Mouse (Mus musculus) embryonic facial prominence, embryonic 10.5 days (tissue): Measurements from ENCODE around the gene Bloc1s1. TPM values are rescaled to one million over a fixed set of nuclear protein-coding genes. Genes with fewer than 3 reads are reported as not detected.

ENCODE experiments used
- DNase-seq: peaks from one replicate; pipeline ENCODE4 v3.0.0-alpha.2; 2017; ENCODE audit warnings: low spot score
- H3K27ac ChIP-seq: fragments of 300-500 bp; sonication (generic); replicated peaks from 2 replicates; pipeline ENCODE4 v1.5.1; 2016; ENCODE audit warnings: mild to moderate bottlenecking
- H3K27me3 ChIP-seq: fragments of 300-500 bp; sonication (generic); replicated peaks from 2 replicates; pipeline ENCODE4 v1.6.1; 2016; ENCODE audit warnings: low read depth, mild to moderate bottlenecking; ENCODE audit not compliant: poor library complexity, severe bottlenecking
- H3K36me3 ChIP-seq: fragments of 300-500 bp; sonication (generic); replicated peaks from 2 replicates; pipeline ENCODE4 v1.6.1; 2016; ENCODE audit warnings: mild to moderate bottlenecking, moderate library complexity
- H3K4me1 ChIP-seq: fragments of 300-500 bp; sonication (generic); 2 replicates; pipeline ENCODE4 v1.6.1; 2016
- H3K4me3 ChIP-seq: fragments of 300-500 bp; sonication (generic); 2 replicates; pipeline ENCODE4 v1.5.1; 2016; ENCODE audit warnings: mild to moderate bottlenecking, moderate library complexity
- H3K9me3 ChIP-seq: fragments of 300-500 bp; sonication (generic); 2 replicates; pipeline ENCODE4 v1.6.1; 2016; ENCODE audit warnings: mild to moderate bottlenecking
- WGBS: fragments of 180-500 bp; shearing (Covaris S2); methylation state at CpG from one replicate; pipeline ENCODE4 v1.1.7; 2016; 5-methylcytosine and 5-hydroxymethylcytosine counted together
- polyA plus RNA-seq: library from polyadenylated mRNA; unstranded; fragments of >200 nt; fragmentation: Nextera tagmentation; extraction: Ambion mirVana; gene quantifications from 2 replicates; pipeline ENCODE4 v1.2.1, GENCODE M21; 2016

Gene Bloc1s1
- polyA plus RNA-seq, 1 experiment from 2014 or later = 185 TPM

GRCm38 (mm10) chr10:128923013-128923691 lies 683 bp downstream of the Bloc1s1 start:
- WGBS = under 1% methylated on average over 42 of the region's 42 CpGs
- H3K36me3 ChIP-seq = peaks cover 18% of the 10 kb centered on the region
- peak overlapping the region; percentile 85 for H3K4me3 ChIP-seq
- H3K27ac ChIP-seq = peak overlapping the region; percentile 92
- peak; percentile 88 for DNase-seq
- peaks cover 51% of the 10 kb centered on the region for H3K4me1 ChIP-seq
- H3K9me3 ChIP-seq = no peaks in the 10 kb centered on the region
- peaks cover 7% of the 10 kb centered on the region for H3K27me3 ChIP-seq

GRCm38 (mm10) chr10:128922822-128923012 lies 1.1 kb downstream of the Bloc1s1 start, which contains the start of gene Rdh5:
Rdh5 (minus strand) TSS chr10:128922888.
- WGBS = 17% methylated on average over 1 of the region's 1 CpGs
- peaks cover 23% of the 10 kb centered on the region for H3K36me3 ChIP-seq
- DNase-seq = no peak
- H3K4me1 ChIP-seq = peaks cover 51% of the 10 kb centered on the region
- no peaks in the 10 kb centered on the region for H3K9me3 ChIP-seq
- peaks cover 3% of the 10 kb centered on the region for H3K27me3 ChIP-seq
- peak within 1 kb of the TSS; percentile 92 for H3K27ac ChIP-seq
- H3K4me3 ChIP-seq = peak within 1 kb of the TSS; percentile 85

- DNase-seq = no peak
- Histone ChIP-seq H3K36me3 (peaks cover 28% of the 10 kb centered on the region), H3K27ac (peak overlapping the region; percentile 92), H3K9me3 (no peaks in the 10 kb centered on the region), H3K4me1 (peaks cover 51% of the 10 kb centered on the region), H3K4me3 (peak overlapping the region; percentile 85), H3K27me3 (no peaks in the 10 kb centered on the region)
- 80% methylated on average over 16 of the region's 16 CpGs for WGBS
Measured at GRCm38 (mm10) chr10:128921883-128922821, 1.7 kb downstream of the Bloc1s1 start.

DNA sequence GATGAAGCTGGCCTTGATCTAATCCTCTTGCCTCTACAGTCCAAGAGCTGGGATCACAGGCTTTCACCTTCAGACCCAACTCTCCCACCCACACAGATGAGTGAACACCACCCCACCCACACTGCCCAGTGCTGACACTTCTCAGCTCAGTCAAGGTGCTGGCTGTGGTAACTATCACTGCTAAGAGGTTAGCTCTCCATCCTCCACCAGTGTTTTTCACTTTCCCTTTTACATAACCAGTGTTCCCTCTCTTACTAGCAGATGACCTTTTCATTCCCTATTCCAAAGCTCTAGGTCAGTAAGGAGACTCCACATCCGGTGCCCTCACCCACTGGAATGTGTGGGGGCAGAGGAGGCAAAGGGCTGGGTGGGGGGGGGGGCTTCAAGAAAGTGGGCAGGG lies 2.6 kb downstream of the Bloc1s1 start:
- peak overlapping the region; percentile 85; the same call in 1 of the 2 replicates for H3K4me3 ChIP-seq
- peaks cover 37% of the 10 kb centered on the region for H3K36me3 ChIP-seq
- H3K9me3 ChIP-seq = no peaks in the 10 kb centered on the region
- H3K27me3 ChIP-seq = no peaks in the 10 kb centered on the region
- peaks cover 51% of the 10 kb centered on the region for H3K4me1 ChIP-seq
- 52% methylated on average over 1 of the region's 1 CpGs for WGBS
- DNase-seq = no peak
- H3K27ac ChIP-seq = peak overlapping the region; percentile 35; the same call in 1 of the 2 replicates

GRCm38 (mm10) chr10:128920736-128921161 lies 3.1 kb downstream of the Bloc1s1 start:
- H3K9me3 ChIP-seq = no peaks in the 10 kb centered on the region
- no peak overlapping the region; the same call in 1 of the 2 replicates for H3K27ac ChIP-seq
- WGBS = 40% methylated on average over 3 of the region's 3 CpGs
- peaks cover 51% of the 10 kb centered on the region for H3K4me1 ChIP-seq
- H3K4me3 ChIP-seq = 0 out of 2 replicates have a peak overlapping the region, but pooled peaks have one; percentile 85
- H3K36me3 ChIP-seq = peaks cover 42% of the 10 kb centered on the region
- DNase-seq = peak; percentile 60
- no peaks in the 10 kb centered on the region for H3K27me3 ChIP-seq

DNA sequence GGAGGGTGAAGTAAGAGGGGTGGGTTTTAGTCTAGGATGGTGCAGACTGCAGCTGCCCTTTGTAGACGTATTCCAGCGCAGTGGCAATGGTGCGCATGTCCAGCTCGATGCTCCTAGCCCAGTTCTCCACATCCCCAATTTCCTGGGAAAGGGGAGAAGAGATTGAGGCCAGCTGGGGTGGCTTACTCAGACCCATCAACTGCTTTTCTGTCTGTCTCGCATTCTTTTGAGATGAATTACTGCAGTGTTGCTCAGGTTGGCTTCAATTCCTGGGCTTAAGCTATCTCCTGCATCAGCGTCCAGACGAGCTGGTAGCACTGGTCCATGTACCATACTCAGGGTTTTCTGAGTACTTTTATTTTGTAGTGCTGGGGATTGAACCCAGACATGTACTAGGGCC lies 3.9 kb downstream of the Bloc1s1 start:
- Histone ChIP-seq H3K27me3 (no peaks in the 10 kb centered on the region), H3K4me1 (peaks cover 51% of the 10 kb centered on the region), H3K4me3 (no peak overlapping the region), H3K36me3 (peaks cover 50% of the 10 kb centered on the region), H3K27ac (no peak overlapping the region), H3K9me3 (no peaks in the 10 kb centered on the region)
- WGBS = 84% methylated on average over 7 of the region's 7 CpGs
- DNase-seq = peak; percentile 8

GRCm38 (mm10) chr10:128919203-128919631 lies 4.6 kb downstream of the Bloc1s1 start:
- H3K27ac ChIP-seq = 0 out of 2 replicates have a peak overlapping the region, but pooled peaks have one; percentile 42
- DNase-seq = peak; percentile 23
- H3K4me3 ChIP-seq = no peak overlapping the region
- H3K9me3 ChIP-seq = no peaks in the 10 kb centered on the region
- no peaks in the 10 kb centered on the region for H3K27me3 ChIP-seq
- peaks cover 58% of the 10 kb centered on the region for H3K36me3 ChIP-seq
- H3K4me1 ChIP-seq = peaks cover 51% of the 10 kb centered on the region
- WGBS = 16% methylated on average over 6 of the region's 6 CpGs

DNA sequence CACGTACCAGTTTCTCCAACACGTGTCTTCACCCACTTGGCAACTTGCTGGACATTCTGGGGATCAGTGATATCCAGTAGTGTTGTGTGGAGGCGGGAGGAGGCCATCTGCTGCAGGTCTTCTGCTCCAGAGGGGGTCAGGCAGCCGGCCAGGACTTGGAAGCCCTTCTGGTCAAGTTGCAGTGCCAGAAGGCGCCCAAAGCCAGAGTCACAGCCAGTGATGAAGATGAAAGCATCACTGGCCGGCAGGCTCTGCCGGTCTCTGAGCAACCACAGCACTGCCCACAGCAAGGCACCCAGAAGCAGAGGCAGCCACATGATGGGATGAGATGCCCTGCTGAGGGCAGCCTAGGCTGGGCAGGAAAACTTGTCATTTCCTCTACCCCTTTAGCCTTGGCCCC lies 5.6 kb downstream of the Bloc1s1 start:
- Histone ChIP-seq H3K27me3 (no peaks in the 10 kb centered on the region), H3K27ac (no peak overlapping the region), H3K9me3 (no peaks in the 10 kb centered on the region), H3K4me1 (peaks cover 48% of the 10 kb centered on the region), H3K36me3 (peaks cover 66% of the 10 kb centered on the region), H3K4me3 (no peak overlapping the region)
- WGBS = 78% methylated on average over 7 of the region's 7 CpGs
- DNase-seq = no peak

DNA sequence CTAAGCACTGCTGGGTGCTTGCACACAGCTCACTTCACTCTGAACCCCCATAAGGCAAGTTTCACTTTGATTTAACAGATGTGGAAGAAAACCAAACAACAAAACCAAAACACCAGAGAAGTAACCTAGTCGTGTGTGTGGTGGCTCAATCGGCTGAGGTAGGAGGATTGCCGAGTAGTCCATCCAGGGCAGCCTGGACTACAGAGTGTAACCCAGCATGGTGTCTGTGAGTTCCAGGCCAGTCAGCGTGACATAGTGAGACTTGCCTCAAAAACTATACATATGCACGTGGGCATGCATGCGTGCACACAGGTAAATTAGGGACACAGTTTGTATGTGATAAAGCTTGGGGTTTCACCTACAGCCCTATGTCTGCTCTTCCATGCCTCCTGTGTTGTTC lies 6.4 kb downstream of the Bloc1s1 start:
- WGBS = 92% methylated on average over 6 of the region's 6 CpGs
- no peak overlapping the region for H3K27ac ChIP-seq
- H3K4me3 ChIP-seq = no peak overlapping the region
- H3K27me3 ChIP-seq = no peaks in the 10 kb centered on the region
- no peaks in the 10 kb centered on the region for H3K9me3 ChIP-seq
- peaks cover 71% of the 10 kb centered on the region for H3K36me3 ChIP-seq
- H3K4me1 ChIP-seq = peaks cover 50% of the 10 kb centered on the region
- DNase-seq = no peak

DNA sequence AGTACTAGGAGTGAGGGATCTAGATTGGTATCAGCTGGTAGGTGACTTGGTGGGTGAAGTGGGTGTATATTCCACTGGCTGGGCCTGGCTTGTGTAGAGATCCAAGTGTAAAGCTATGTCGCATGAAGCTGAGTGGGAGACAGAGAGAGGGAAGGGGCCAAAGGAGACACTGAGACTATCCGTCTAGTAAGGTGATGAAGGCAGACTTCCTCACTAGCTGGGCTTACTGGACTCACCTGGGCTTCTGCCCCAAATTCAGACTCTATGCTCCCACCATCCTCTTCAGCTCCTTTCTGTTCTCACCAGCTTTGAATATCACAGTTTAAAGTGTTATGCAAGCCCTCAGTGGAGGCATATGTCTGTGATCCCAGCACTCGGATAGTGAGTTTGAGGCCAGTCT lies 7.2 kb downstream of the Bloc1s1 start:
- 91% methylated on average over 3 of the region's 3 CpGs for WGBS
- Histone ChIP-seq H3K4me3 (no peak overlapping the region), H3K36me3 (peaks cover 79% of the 10 kb centered on the region), H3K4me1 (peaks cover 50% of the 10 kb centered on the region), H3K27ac (no peak overlapping the region), H3K27me3 (no peaks in the 10 kb centered on the region), H3K9me3 (no peaks in the 10 kb centered on the region)
- no peak for DNase-seq

DNA sequence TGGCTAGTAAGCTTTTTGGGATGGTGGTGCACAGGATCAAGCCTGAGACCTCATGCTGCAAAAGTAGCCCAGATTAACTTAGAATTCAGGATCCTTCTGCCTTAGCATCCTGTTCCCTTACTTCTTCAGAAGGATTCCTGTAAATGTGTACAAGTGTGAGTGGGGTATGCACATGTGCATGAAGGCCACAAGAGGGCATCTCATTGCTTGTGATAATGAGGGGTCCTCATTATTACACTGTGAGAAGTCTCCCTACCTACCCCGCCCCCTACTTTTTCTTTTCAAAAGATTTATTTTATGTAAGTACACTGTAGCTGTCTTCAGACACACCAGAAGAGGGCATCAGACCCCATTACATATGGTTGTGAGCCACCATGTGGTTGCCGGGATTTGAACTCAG lies 8.3 kb downstream of the Bloc1s1 start:
- Histone ChIP-seq H3K36me3 (peaks cover 84% of the 10 kb centered on the region), H3K4me1 (peaks cover 50% of the 10 kb centered on the region)
- WGBS = 93% methylated on average over 2 of the region's 2 CpGs

DNA sequence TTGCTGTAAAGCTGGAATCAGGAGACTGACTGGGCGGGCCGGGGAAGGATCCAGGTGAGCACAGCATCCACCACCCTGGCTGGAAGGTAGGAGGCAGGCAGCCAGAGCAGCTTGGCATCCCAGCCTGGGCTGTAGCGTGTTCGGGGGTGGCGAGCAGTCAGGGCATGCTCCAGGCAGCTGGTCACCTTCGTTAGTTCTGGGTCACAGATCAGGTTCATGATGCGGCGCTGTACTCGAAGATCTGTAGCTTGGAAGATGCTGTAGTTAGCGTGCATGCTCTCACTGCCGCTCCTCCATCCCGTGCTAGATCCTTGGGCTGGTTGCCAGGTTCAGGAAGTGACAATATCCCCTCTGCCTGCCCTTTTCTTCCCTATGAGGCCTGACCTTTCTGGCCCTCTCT lies 10.1 kb downstream of the Bloc1s1 start:
- no peak overlapping the region for H3K27ac ChIP-seq
- 87% methylated on average over 12 of the region's 12 CpGs for WGBS
- peaks cover 4% of the 10 kb centered on the region; the same call in 1 of the 2 replicates for H3K27me3 ChIP-seq
- H3K4me3 ChIP-seq = no peak overlapping the region
- no peaks in the 10 kb centered on the region for H3K9me3 ChIP-seq
- peaks cover 71% of the 10 kb centered on the region for H3K36me3 ChIP-seq
- no peak for DNase-seq
- H3K4me1 ChIP-seq = peaks cover 47% of the 10 kb centered on the region

More for the DNA sequence above, 8.3 kb downstream of the Bloc1s1 start:
- Histone ChIP-seq H3K4me3 (no peak overlapping the region), H3K27ac (no peak overlapping the region), H3K27me3 (no peaks in the 10 kb centered on the region), H3K9me3 (no peaks in the 10 kb centered on the region)
- DNase-seq = no peak
